Mouse (Mus musculus) kidney, postnatal 0 days (tissue): ENCODE results near the gene Card10. TPM values are rescaled to one million over a fixed set of nuclear protein-coding genes. Genes with fewer than 3 reads are reported as not detected.

Experiments used
- ATAC-seq: fragments of 200-750 bp; cut with Nextera tagmentation; replicated peaks from 2 replicates; pipeline ENCODE4 v1.8.0; 2017; ENCODE audit warnings: low read depth, moderate number of reproducible peaks, moderate TSS enrichment, moderate library complexity; ENCODE audit not compliant: low FRiP score
- DNase-seq: peaks from one replicate; pipeline ENCODE4 v3.0.0-alpha.2; 2016; ENCODE audit warnings: low spot score
- H3K27ac ChIP-seq: fragments of 300-500 bp; sonication (generic); 2 replicates; pipeline ENCODE4 v1.5.1; 2014; ENCODE audit warnings: mild to moderate bottlenecking
- H3K27me3 ChIP-seq: fragments of 300-500 bp; sonication (generic); 2 replicates; pipeline ENCODE4 v1.6.1; 2014; ENCODE audit warnings: low read length, mixed read lengths; ENCODE audit not compliant: insufficient read depth
- H3K36me3 ChIP-seq: fragments of 300-500 bp; sonication (generic); 2 replicates; pipeline ENCODE4 v1.6.1; 2014; ENCODE audit warnings: low read length, mixed read lengths; ENCODE audit not compliant: insufficient read depth
- H3K4me1 ChIP-seq: fragments of 300-500 bp; sonication (generic); replicated peaks from 2 replicates; pipeline ENCODE4 v1.6.1; 2014; ENCODE audit warnings: antibody characterized with exemption, low read length, mixed read lengths; ENCODE audit not compliant: insufficient read depth
- H3K4me2 ChIP-seq: fragments of 300-500 bp; sonication (generic); 2 replicates; pipeline ENCODE4 v1.6.1; 2014; ENCODE audit warnings: mild to moderate bottlenecking, low read length, moderate library complexity, mixed read lengths
- H3K4me3 ChIP-seq: fragments of 300-500 bp; sonication (generic); replicated peaks from 2 replicates; pipeline ENCODE4 v1.5.1; 2014; ENCODE audit warnings: low read depth, low read length
- H3K9ac ChIP-seq: fragments of 300-500 bp; sonication (generic); 2 replicates; pipeline ENCODE4 v1.6.1; 2014; ENCODE audit warnings: low read depth, low read length
- H3K9me3 ChIP-seq: fragments of 300-500 bp; sonication (generic); replicated peaks from 2 replicates; pipeline ENCODE4 v1.6.1; 2016; ENCODE audit warnings: low read length, inconsistent platforms, mixed read lengths
- CTCF ChIP-seq: IDR thresholded peaks from 2 replicates; pipeline ENCODE4 v1.5.1; 2016; ENCODE audit warnings: antibody characterized with exemption, low read depth, mild to moderate bottlenecking, moderate library complexity
- WGBS: fragments of 180-500 bp; shearing (Covaris S2); extraction: QIAGEN DNeasy Blood & Tissue Kit; methylation state at CpG from one replicate; pipeline ENCODE4 v1.1.7; 2014; 5-methylcytosine and 5-hydroxymethylcytosine counted together
- polyA plus RNA-seq: library from polyadenylated mRNA; unstranded; fragments of >200 nt; fragmentation: Nextera tagmentation; extraction: Ambion mirVana; gene quantifications from 2 replicates; pipeline ENCODE4 v1.2.1, GENCODE M21; 2015

Card10 gene
- polyA plus RNA-seq, 1 experiment from 2014 or later: 9.2 TPM

- Histone ChIP-seq H3K27me3 (no peaks in the 10 kb centered on the region), H3K36me3 (no peaks in the 10 kb centered on the region), H3K27ac (no peak overlapping the region), H3K4me1 (no peaks in the 10 kb centered on the region), H3K9me3 (no peaks in the 10 kb centered on the region), H3K4me3 (no peak overlapping the region), H3K4me2 (no peak overlapping the region), H3K9ac (no peak overlapping the region)
- ATAC-seq (no peak), DNase-seq (no peak)
- TF ChIP-seq CTCF: no peak
- WGBS: 71% methylated on average over 6 of the region's 6 CpGs
Measured at GRCm38 (mm10) chr15:78750608-78751350, 52.1 kb downstream of the Card10 start.

GRCm38 (mm10) chr15:78749855-78750254 is 53.0 kb downstream of the Card10 start:
- peak; percentile 75 for DNase-seq

GRCm38 (mm10) chr15:78744206-78744605 is 58.6 kb downstream of the Card10 start:
- DNase-seq (peak; percentile 64), ATAC-seq (no peak)
- peak; percentile 98 for TF ChIP-seq CTCF
- WGBS: 5% methylated on average over 5 of the region's 5 CpGs
- no peak overlapping the region for H3K9ac ChIP-seq
- H3K4me2 ChIP-seq: no peak overlapping the region
- no peaks in the 10 kb centered on the region for H3K4me1 ChIP-seq
- no peak overlapping the region for H3K4me3 ChIP-seq
- H3K27ac ChIP-seq: no peak overlapping the region
- no peaks in the 10 kb centered on the region for H3K36me3 ChIP-seq
- no peaks in the 10 kb centered on the region for H3K27me3 ChIP-seq
- no peaks in the 10 kb centered on the region for H3K9me3 ChIP-seq

More at GRCm38 (mm10) chr15:78749855-78750254, 53.0 kb downstream of the Card10 start:
- no peak overlapping the region for H3K27ac ChIP-seq
- peak; percentile 70 for ATAC-seq
- WGBS: 40% methylated on average over 5 of the region's 5 CpGs
- no peaks in the 10 kb centered on the region for H3K36me3 ChIP-seq
- TF ChIP-seq CTCF: no peak
- H3K4me1 ChIP-seq: no peaks in the 10 kb centered on the region
- H3K9me3 ChIP-seq: no peaks in the 10 kb centered on the region
- H3K4me3 ChIP-seq: no peak overlapping the region
- H3K9ac ChIP-seq: no peak overlapping the region
- no peak overlapping the region for H3K4me2 ChIP-seq
- H3K27me3 ChIP-seq: no peaks in the 10 kb centered on the region

GRCm38 (mm10) chr15:78742831-78743230 is 60.0 kb downstream of the Card10 start:
- no peak overlapping the region for H3K4me3 ChIP-seq
- H3K9me3 ChIP-seq: no peaks in the 10 kb centered on the region
- no peak for DNase-seq
- H3K27ac ChIP-seq: no peak overlapping the region
- H3K4me2 ChIP-seq: no peak overlapping the region
- TF ChIP-seq CTCF: no peak
- no peak overlapping the region for H3K9ac ChIP-seq
- 91% methylated on average over 10 of the region's 10 CpGs for WGBS
- no peak for ATAC-seq
- H3K36me3 ChIP-seq: no peaks in the 10 kb centered on the region
- no peaks in the 10 kb centered on the region for H3K27me3 ChIP-seq
- no peaks in the 10 kb centered on the region for H3K4me1 ChIP-seq

- Histone ChIP-seq H3K27me3 (no peaks in the 10 kb centered on the region), H3K9ac (no peak overlapping the region)
- 42% methylated on average over 12 of the region's 12 CpGs for WGBS
Measured at GRCm38 (mm10) chr15:78740662-78741061, 62.2 kb downstream of the Card10 start.

GRCm38 (mm10) chr15:78737146-78737545 is 65.7 kb downstream of the Card10 start:
- H3K27me3 ChIP-seq: no peaks in the 10 kb centered on the region
- no peaks in the 10 kb centered on the region for H3K36me3 ChIP-seq
- no peaks in the 10 kb centered on the region for H3K9me3 ChIP-seq
- H3K27ac ChIP-seq: no peak overlapping the region
- H3K9ac ChIP-seq: no peak overlapping the region
- no peak overlapping the region for H3K4me3 ChIP-seq
- TF ChIP-seq CTCF: no peak
- no peaks in the 10 kb centered on the region for H3K4me1 ChIP-seq
- 36% methylated on average over 6 of the region's 6 CpGs for WGBS
- DNase-seq (no peak), ATAC-seq (no peak)
- H3K4me2 ChIP-seq: no peak overlapping the region

More at GRCm38 (mm10) chr15:78740662-78741061, 62.2 kb downstream of the Card10 start:
- Histone ChIP-seq H3K9me3 (no peaks in the 10 kb centered on the region), H3K27ac (no peak overlapping the region), H3K36me3 (no peaks in the 10 kb centered on the region), H3K4me3 (no peak overlapping the region), H3K4me2 (no peak overlapping the region), H3K4me1 (no peaks in the 10 kb centered on the region)
- DNase-seq (no peak), ATAC-seq (no peak)
- TF ChIP-seq CTCF: no peak

GRCm38 (mm10) chr15:78736681-78737100 is 66.2 kb downstream of the Card10 start:
- DNase-seq: peak; percentile 90

More at GRCm38 (mm10) chr15:78736681-78737100, 66.2 kb downstream of the Card10 start:
- no peaks in the 10 kb centered on the region for H3K4me1 ChIP-seq
- no peaks in the 10 kb centered on the region for H3K36me3 ChIP-seq
- WGBS: 9% methylated on average over 7 of the region's 7 CpGs
- H3K9me3 ChIP-seq: no peaks in the 10 kb centered on the region
- H3K27me3 ChIP-seq: no peaks in the 10 kb centered on the region
- ATAC-seq: peak; percentile 82
- H3K9ac ChIP-seq: no peak overlapping the region
- H3K4me3 ChIP-seq: no peak overlapping the region
- no peak overlapping the region for H3K27ac ChIP-seq
- no peak for TF ChIP-seq CTCF
- H3K4me2 ChIP-seq: no peak overlapping the region
